Comparison of ENCODE assay signal across 8 mouse cellular contexts in the genomic region with DNA sequence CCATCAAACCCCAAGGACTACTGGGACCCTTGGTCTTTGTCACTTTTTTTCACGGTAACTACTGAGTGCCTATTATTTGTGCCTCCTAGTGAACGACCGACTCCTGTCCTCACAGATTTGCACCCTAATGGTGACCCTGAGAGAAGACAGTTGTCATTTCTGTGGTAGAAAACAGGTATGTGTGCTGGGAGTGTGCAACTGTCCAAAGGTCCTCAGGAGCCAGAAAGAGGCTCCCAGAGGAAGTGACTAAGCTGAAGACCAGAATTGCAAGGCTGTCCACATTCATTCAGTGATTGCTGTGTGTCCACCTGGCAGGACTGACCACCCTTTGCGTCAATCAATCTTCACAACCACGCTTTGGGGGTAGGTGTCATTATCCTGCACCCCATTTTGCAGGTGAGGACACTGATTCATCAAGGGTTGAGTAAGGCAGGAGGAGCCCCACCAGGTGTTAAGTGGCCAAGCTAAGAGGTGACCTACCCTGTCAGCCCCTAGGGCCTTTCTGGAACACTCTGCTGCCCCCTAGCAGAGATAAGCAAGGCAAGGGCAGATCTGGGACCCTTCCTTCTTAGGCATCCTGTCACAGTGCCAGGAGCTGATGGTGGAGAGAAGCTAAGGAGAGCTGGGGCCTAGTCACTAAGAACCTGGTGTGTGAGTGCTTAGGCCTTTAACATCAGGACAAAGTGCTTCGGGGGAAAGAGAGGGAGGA. TPM values are rescaled to one million over a fixed set of nuclear protein-coding genes. Genes with fewer than 3 reads are reported as not detected.
A peak's percentile ranks its signal among the peaks of the same experiment; 100 is the strongest.
DNase-seq lines count a peak whose midpoint lies in the region; ATAC-seq lines count a peak whose summit lies in the region.

No protein-coding gene starts in this region.

- DNase-seq in kidney, postnatal 36 days = no peak
- no peak for DNase-seq in embryonic facial prominence, embryonic 10.5 days (ENCODE audit: low spot score)
- DNase-seq in midbrain, embryonic 14.5 days = no peak
- no peak for DNase-seq in urinary bladder, adult 2 months (ENCODE audit: low spot score)
- DNase-seq in layer of hippocampus, adult 11-12 months (ENCODE audit: low spot score) = no peak
- no peak for DNase-seq in kidney, postnatal 10 days

- WGBS in kidney, embryonic 16.5 days = 36% methylated on average over 6 of the region's 6 CpGs
- WGBS in embryonic facial prominence, embryonic 10.5 days = 41% methylated on average over 6 of the region's 6 CpGs
- WGBS in hindbrain, embryonic 13.5 days = 22% methylated on average over 5 of the region's 6 CpGs
- WGBS in midbrain, embryonic 14.5 days = 36% methylated on average over 6 of the region's 6 CpGs

- H3K27me3 ChIP-seq in kidney, embryonic 16.5 days (ENCODE audit: insufficient read depth, low read length) = no peaks in the 10 kb centered on the region
- peaks cover 17% of the 10 kb centered on the region for H3K27me3 ChIP-seq in embryonic facial prominence, embryonic 10.5 days (replicated peaks; ENCODE audit: low read depth, poor library complexity, severe bottlenecking)
- peaks cover 16% of the 10 kb centered on the region; the same call in 1 of the 2 replicates for H3K27me3 ChIP-seq in hindbrain, embryonic 13.5 days
- H3K27me3 ChIP-seq in midbrain, embryonic 14.5 days (ENCODE audit: control insufficient read depth, insufficient read depth, low read length) = peaks cover 4% of the 10 kb centered on the region; the same call in 1 of the 2 replicates

- peak overlapping the region; percentile 71 for H3K9ac ChIP-seq in kidney, embryonic 16.5 days (replicated peaks; ENCODE audit: low read length)
- peak overlapping the region; percentile 78; the same call in 1 of the 2 replicates for H3K9ac ChIP-seq in hindbrain, embryonic 13.5 days
- no peak overlapping the region for H3K9ac ChIP-seq in midbrain, embryonic 14.5 days (replicated peaks; ENCODE audit: low read length)

- peak overlapping the region; percentile 89 for H3K4me2 ChIP-seq in kidney, embryonic 16.5 days (replicated peaks; ENCODE audit: low read depth, low read length)
- peak overlapping the region; percentile 91 for H3K4me2 ChIP-seq in hindbrain, embryonic 13.5 days
- H3K4me2 ChIP-seq in midbrain, embryonic 14.5 days (ENCODE audit: low read length) = peak overlapping the region; percentile 80

- peak overlapping the region; percentile 25; the same call in 1 of the 2 replicates for H3K27ac ChIP-seq in kidney, embryonic 16.5 days (ENCODE audit: low read length)
- 0 out of 2 replicates have a peak overlapping the region, but pooled peaks have one; percentile 66 for H3K27ac ChIP-seq in embryonic facial prominence, embryonic 10.5 days (replicated peaks)
- no peak overlapping the region for H3K27ac ChIP-seq in hindbrain, embryonic 13.5 days
- H3K27ac ChIP-seq in midbrain, embryonic 14.5 days (replicated peaks; ENCODE audit: low read depth, low read length) = no peak overlapping the region

- no peaks in the 10 kb centered on the region for H3K9me3 ChIP-seq in kidney, embryonic 16.5 days (ENCODE audit: low read length)
- H3K9me3 ChIP-seq in embryonic facial prominence, embryonic 10.5 days = no peaks in the 10 kb centered on the region
- H3K9me3 ChIP-seq in hindbrain, embryonic 13.5 days = no peaks in the 10 kb centered on the region
- no peaks in the 10 kb centered on the region for H3K9me3 ChIP-seq in midbrain, embryonic 14.5 days (ENCODE audit: control insufficient read depth, low read length)

- ATAC-seq in kidney, embryonic 16.5 days (ENCODE audit: low FRiP score, low TSS enrichment) = no peak; the same call in 1 of the 2 replicates
- no peak for ATAC-seq in hindbrain, embryonic 13.5 days (ENCODE audit: low FRiP score)
- no peak for ATAC-seq in midbrain, embryonic 14.5 days (ENCODE audit: low FRiP score, low TSS enrichment)

- no peaks in the 10 kb centered on the region for H3K36me3 ChIP-seq in kidney, embryonic 16.5 days (ENCODE audit: insufficient read depth, low read length)
- no peaks in the 10 kb centered on the region for H3K36me3 ChIP-seq in embryonic facial prominence, embryonic 10.5 days (replicated peaks)
- no peaks in the 10 kb centered on the region for H3K36me3 ChIP-seq in hindbrain, embryonic 13.5 days
- no peaks in the 10 kb centered on the region for H3K36me3 ChIP-seq in midbrain, embryonic 14.5 days (ENCODE audit: control insufficient read depth, insufficient read depth, low read length)

- H3K4me1 ChIP-seq in kidney, embryonic 16.5 days (ENCODE audit: insufficient read depth, low read length) = peaks cover 21% of the 10 kb centered on the region
- H3K4me1 ChIP-seq in embryonic facial prominence, embryonic 10.5 days = peaks cover 28% of the 10 kb centered on the region
- H3K4me1 ChIP-seq in hindbrain, embryonic 13.5 days (replicated peaks) = peaks cover 11% of the 10 kb centered on the region
- H3K4me1 ChIP-seq in midbrain, embryonic 14.5 days (ENCODE audit: control insufficient read depth, insufficient read depth, low read length) = peaks cover 7% of the 10 kb centered on the region

- peak overlapping the region; percentile 65 for H3K4me3 ChIP-seq in kidney, embryonic 16.5 days (ENCODE audit: low read length)
- peak overlapping the region; percentile 71 for H3K4me3 ChIP-seq in embryonic facial prominence, embryonic 10.5 days
- peak overlapping the region; percentile 59 for H3K4me3 ChIP-seq in hindbrain, embryonic 13.5 days
- H3K4me3 ChIP-seq in midbrain, embryonic 14.5 days (replicated peaks; ENCODE audit: low read depth, low read length) = peak overlapping the region; percentile 52

RNA-seq across cellular contexts. Expression of a gene that starts 0.6 kb away (rescaled TPM):
- 17.3 and 19.0 TPM in 2 replicates for polyA plus RNA-seq in kidney, embryonic 16.5 days (2015; fragmentation: Nextera tagmentation; extraction: Ambion mirVana)
- polyA plus RNA-seq in embryonic facial prominence, embryonic 10.5 days (2016; fragmentation: Nextera tagmentation; extraction: Ambion mirVana) = 6.4 and 7.1 TPM in 2 replicates
- 3.2 and 3.7 TPM in 2 replicates for polyA plus RNA-seq in hindbrain, embryonic 13.5 days (2015; fragmentation: Nextera tagmentation; extraction: Ambion mirVana)
- 1.3 and 2.2 TPM in 2 replicates for polyA plus RNA-seq in midbrain, embryonic 14.5 days (2014; fragmentation: Nextera tagmentation; extraction: Ambion mirVana)
- 53.1 and 66.1 TPM in 2 replicates for polyA plus RNA-seq in urinary bladder, adult 2 months (2012; rRNA removed)

Comparison
In these comparisons a context has a peak if more than half of its experiments do, and no peak if none do; other contexts are left out.
1. H3K27ac ChIP-seq: peak in kidney, embryonic 16.5 days (single experiment) and embryonic facial prominence, embryonic 10.5 days (single experiment); none in hindbrain, embryonic 13.5 days (single experiment) and midbrain, embryonic 14.5 days (single experiment).
2. Peak in every context shown above with its lines, with median percentiles within 50 percentile points of each other: H3K4me2 ChIP-seq and H3K4me3 ChIP-seq.